Mouse (Mus musculus): ENCODE data around the gene Ubxn1.
"Not testable (repeated sequence)": the region's sequence is repeated elsewhere in the genome, so short reads cannot be mapped to it uniquely, and the experiment has no call there.

Ubxn1 gene

GRCm38 (mm10) chr19:8857689-8858088 is 13.6 kb upstream of the Ubxn1 start:
- peak in 1 of 2 experiments; percentile 65 for DNase-seq (ENCODE audit: low spot score in 2 of 2)

- DNase-seq (ENCODE audit: low spot score in 2 of 2): peak in 1 of 2 experiments; percentile 63
These were observed 12.3 kb upstream of the Ubxn1 start for GRCm38 (mm10) chr19:8859018-8859417.

- no peak for DNase-seq (ENCODE audit: low spot score in 2 of 2)
These were observed 7.0 kb upstream of the Ubxn1 start for GRCm38 (mm10) chr19:8864265-8864664.

- DNase-seq (ENCODE audit: low spot score in 2 of 2): not testable (repeated sequence)
These were observed 915 bp upstream of the Ubxn1 start for GRCm38 (mm10) chr19:8870381-8870780.

GRCm38 (mm10) chr19:8870838-8871237 is 458 bp upstream of the Ubxn1 start:
- peak in 1 of 2 experiments; percentile 24 for DNase-seq (ENCODE audit: low spot score in 2 of 2)

- DNase-seq (ENCODE audit: low spot score in 2 of 2): no peak
These were observed 1.1 kb downstream of the Ubxn1 start for GRCm38 (mm10) chr19:8872266-8872840.

- no peak for DNase-seq (ENCODE audit: low spot score in 2 of 2)
These were observed 3.7 kb downstream of the Ubxn1 start for GRCm38 (mm10) chr19:8875031-8875430.

- peak; percentile 87 to 94 for DNase-seq (ENCODE audit: low spot score in 2 of 2)
These were observed 9.2 kb downstream of the Ubxn1 start, which contains the start of gene Uqcc3 for GRCm38 (mm10) chr19:8880311-8881033. Gene Uqcc3, minus strand, starts transcription at chr19:8880923.

- no peak for DNase-seq (ENCODE audit: low spot score in 2 of 2)
These were observed 9.7 kb downstream of the Ubxn1 start for GRCm38 (mm10) chr19:8881034-8881392.

GRCm38 (mm10) chr19:8883616-8884015 is 12.3 kb downstream of the Ubxn1 start, which contains the start of the genes Lbhd1 and Gm49403:
Gene Lbhd1, plus strand, starts transcription at chr19:8883732.
Gene Gm49403, plus strand, starts transcription at chr19:8883930.
- no peak for DNase-seq (ENCODE audit: low spot score in 2 of 2)

GRCm38 (mm10) chr19:8886916-8887584 is 15.8 kb downstream of the Ubxn1 start:
- no peak for DNase-seq (ENCODE audit: low spot score in 2 of 2)

- no peak for DNase-seq (ENCODE audit: low spot score in 2 of 2)
These were observed 16.5 kb downstream of the Ubxn1 start for GRCm38 (mm10) chr19:8887585-8888463.

- DNase-seq (ENCODE audit: low spot score in 2 of 2): peak; percentile 91 to 96
These were observed 17.5 kb downstream of the Ubxn1 start, which contains the start of the genes 1810009A15Rik and Gm49416 for GRCm38 (mm10) chr19:8888511-8889385. Gene 1810009A15Rik, plus strand, starts transcription at chr19:8888853. Gene Gm49416, plus strand, starts transcription at chr19:8888926.

GRCm38 (mm10) chr19:8892829-8893766 is 21.8 kb downstream of the Ubxn1 start, which contains the start of gene Ints5:
Gene Ints5, plus strand, starts transcription at chr19:8893005.
- DNase-seq (ENCODE audit: low spot score in 2 of 2): peak; percentile 86 to 90

- no peak for DNase-seq (ENCODE audit: low spot score in 2 of 2)
These were observed 24.2 kb downstream of the Ubxn1 start for GRCm38 (mm10) chr19:8895397-8895960.

GRCm38 (mm10) chr19:8896231-8896630 is 24.9 kb downstream of the Ubxn1 start:
- DNase-seq (ENCODE audit: low spot score in 2 of 2): not testable (repeated sequence)

- DNase-seq (ENCODE audit: low spot score in 2 of 2): peak in 1 of 2 experiments; percentile 48
These were observed 26.0 kb downstream of the Ubxn1 start for GRCm38 (mm10) chr19:8897211-8897864.

GRCm38 (mm10) chr19:8897865-8898495 is 26.7 kb downstream of the Ubxn1 start, which contains the start of gene Ganab:
Gene Ganab, plus strand, starts transcription at chr19:8898071.
- peak; percentile 89 to 98 for DNase-seq (ENCODE audit: low spot score in 2 of 2)
